Mouse (Mus musculus): ENCODE data around the gene Hspa12a. TPM values are rescaled to one million over a fixed set of nuclear protein-coding genes. Genes with fewer than 3 reads are reported as not detected.

Gene Hspa12a
- polyA plus RNA-seq, 1 experiment from 2014 or later, result 6.0 TPM

DNA sequence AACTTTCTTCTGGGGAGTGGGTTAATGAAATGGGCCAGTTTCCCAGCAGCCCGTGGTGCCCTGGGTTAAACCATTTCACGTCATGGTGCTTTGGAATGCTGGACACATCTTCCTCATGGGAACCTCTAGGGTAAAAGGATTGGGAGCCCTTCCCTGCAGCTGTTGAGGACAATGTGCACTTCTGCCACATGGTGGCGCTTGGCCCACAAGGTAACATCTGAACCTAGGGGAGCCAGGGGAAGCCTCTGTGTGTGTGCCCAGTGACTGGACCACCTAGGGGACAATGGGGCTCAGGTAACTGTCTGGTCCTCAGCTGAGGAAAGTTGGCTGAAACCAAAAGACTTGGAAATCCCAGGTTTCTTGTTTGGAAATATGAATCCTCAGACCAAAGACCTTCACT is 137.1 kb downstream of the Hspa12a start:
- WGBS, result 4% methylated on average over 3 of the region's 3 CpGs
- Histone ChIP-seq H3K4me2 (ENCODE audit: low read depth, low read length) (no peak overlapping the region), H3K4me3 (replicated peaks; ENCODE audit: low read length) (no peak overlapping the region), H3K9ac (ENCODE audit: low read length) (no peak overlapping the region), H3K27me3 (ENCODE audit: control insufficient read depth, insufficient read depth, low read length) (no peaks in the 10 kb centered on the region), H3K9me3 (replicated peaks; ENCODE audit: control insufficient read depth, low read length) (no peaks in the 10 kb centered on the region; the same call in 1 of the 2 replicates), H3K4me1 (ENCODE audit: control insufficient read depth, insufficient read depth, low read length) (no peaks in the 10 kb centered on the region), H3K27ac (ENCODE audit: low read length) (no peak overlapping the region), H3K36me3 (ENCODE audit: control insufficient read depth, insufficient read depth, low read length) (no peaks in the 10 kb centered on the region)
- peak; percentile 37; the same call in 1 of the 2 replicates for ATAC-seq (ENCODE audit: insufficient read depth, low FRiP score)

DNA sequence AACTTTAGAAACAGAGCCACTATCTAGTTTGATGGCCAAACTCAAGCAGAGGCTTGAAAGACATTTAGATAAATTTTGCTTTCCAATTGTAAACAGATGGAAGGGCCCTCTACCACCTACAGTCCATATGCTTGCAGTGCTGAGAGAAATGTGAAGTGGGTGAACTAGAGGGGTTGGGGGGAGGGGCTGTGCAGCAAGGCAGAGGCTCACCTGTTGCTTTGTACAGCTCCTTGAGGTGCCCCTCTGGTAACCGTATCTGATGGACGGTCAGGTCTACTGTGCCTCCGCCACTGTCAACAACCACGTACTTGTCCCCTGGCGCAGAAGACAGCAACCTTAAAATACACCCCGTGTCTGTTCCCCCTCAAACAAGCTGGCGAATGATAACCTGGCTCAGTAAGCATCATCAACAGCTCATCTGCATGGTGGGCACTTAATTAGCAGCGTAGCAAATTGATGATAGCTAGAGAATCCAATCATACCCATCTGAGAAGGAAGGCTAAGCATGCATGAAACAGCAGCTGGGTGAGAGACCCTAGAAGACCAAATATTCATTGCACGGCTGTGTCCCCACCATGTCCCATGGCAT is 138.2 kb downstream of the Hspa12a start:
- H3K9ac ChIP-seq (ENCODE audit: low read length), result no peak overlapping the region
- H3K4me1 ChIP-seq (ENCODE audit: control insufficient read depth, insufficient read depth, low read length), result no peaks in the 10 kb centered on the region
- no peak for ATAC-seq (ENCODE audit: insufficient read depth, low FRiP score)
- WGBS, result 88% methylated on average over 9 of the region's 9 CpGs
- no peaks in the 10 kb centered on the region; the same call in 1 of the 2 replicates for H3K9me3 ChIP-seq (replicated peaks; ENCODE audit: control insufficient read depth, low read length)
- no peak overlapping the region for H3K27ac ChIP-seq (ENCODE audit: low read length)
- no peak overlapping the region for H3K4me3 ChIP-seq (replicated peaks; ENCODE audit: low read length)
- no peaks in the 10 kb centered on the region for H3K27me3 ChIP-seq (ENCODE audit: control insufficient read depth, insufficient read depth, low read length)
- no peaks in the 10 kb centered on the region for H3K36me3 ChIP-seq (ENCODE audit: control insufficient read depth, insufficient read depth, low read length)
- H3K4me2 ChIP-seq (ENCODE audit: low read depth, low read length), result no peak overlapping the region

DNA sequence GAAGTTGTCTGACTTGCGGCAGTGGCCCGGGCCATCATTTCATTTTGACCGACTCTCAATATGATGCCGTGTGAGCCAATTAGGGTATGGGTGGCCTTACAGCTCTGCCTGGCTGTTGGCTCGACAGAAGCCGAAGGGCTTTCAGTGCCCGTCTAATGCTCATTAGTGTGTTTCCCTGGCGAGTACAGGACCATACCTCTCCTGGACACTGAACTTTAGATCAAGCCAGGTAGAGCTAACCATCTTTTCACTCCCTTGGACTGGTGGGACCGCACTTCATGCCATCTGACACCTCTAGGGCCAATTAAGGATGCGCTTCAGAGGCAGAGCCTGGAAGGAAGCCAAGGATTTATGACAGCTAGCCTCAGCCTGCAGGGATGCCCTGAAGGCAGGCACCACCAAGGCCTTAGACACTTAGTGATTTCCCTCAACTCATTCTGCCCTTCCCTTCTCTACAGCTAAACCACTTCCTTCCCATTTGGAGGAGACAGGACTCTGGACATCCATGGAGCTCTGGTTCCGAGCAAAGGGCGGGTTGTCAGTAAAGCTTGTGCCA is 148.3 kb downstream of the Hspa12a start:
- no peaks in the 10 kb centered on the region for H3K4me1 ChIP-seq (ENCODE audit: control insufficient read depth, insufficient read depth, low read length)
- H3K27me3 ChIP-seq (ENCODE audit: control insufficient read depth, insufficient read depth, low read length), result no peaks in the 10 kb centered on the region
- H3K4me2 ChIP-seq (ENCODE audit: low read depth, low read length), result no peak overlapping the region
- H3K9ac ChIP-seq (ENCODE audit: low read length), result no peak overlapping the region
- no peaks in the 10 kb centered on the region for H3K36me3 ChIP-seq (ENCODE audit: control insufficient read depth, insufficient read depth, low read length)
- H3K9me3 ChIP-seq (replicated peaks; ENCODE audit: control insufficient read depth, low read length), result no peaks in the 10 kb centered on the region
- WGBS, result 77% methylated on average over 12 of the region's 12 CpGs
- H3K4me3 ChIP-seq (replicated peaks; ENCODE audit: low read length), result no peak overlapping the region
- H3K27ac ChIP-seq (ENCODE audit: low read length), result no peak overlapping the region
- no peak for ATAC-seq (ENCODE audit: insufficient read depth, low FRiP score)

GRCm38 (mm10) chr19:58794284-58794683 is 149.2 kb downstream of the Hspa12a start, which contains the start of gene 1700019N19Rik:
Gene 1700019N19Rik (minus strand): TSS chr19:58794461.
- WGBS, result 38% methylated on average over 10 of the region's 10 CpGs
- H3K4me2 ChIP-seq (ENCODE audit: low read depth, low read length), result no peak within 1 kb of the TSS
- no peaks in the 10 kb centered on the region for H3K27me3 ChIP-seq (ENCODE audit: control insufficient read depth, insufficient read depth, low read length)
- peak; percentile 21; the same call in 1 of the 2 replicates for ATAC-seq (ENCODE audit: insufficient read depth, low FRiP score)
- H3K36me3 ChIP-seq (ENCODE audit: control insufficient read depth, insufficient read depth, low read length), result no peaks in the 10 kb centered on the region
- no peak within 1 kb of the TSS for H3K4me3 ChIP-seq (replicated peaks; ENCODE audit: low read length)
- no peak within 1 kb of the TSS for H3K27ac ChIP-seq (ENCODE audit: low read length)
- no peaks in the 10 kb centered on the region for H3K4me1 ChIP-seq (ENCODE audit: control insufficient read depth, insufficient read depth, low read length)
- no peak within 1 kb of the TSS for H3K9ac ChIP-seq (ENCODE audit: low read length)
- H3K9me3 ChIP-seq (replicated peaks; ENCODE audit: control insufficient read depth, low read length), result no peaks in the 10 kb centered on the region

GRCm38 (mm10) chr19:58789194-58789593 is 154.3 kb downstream of the Hspa12a start:
- no peaks in the 10 kb centered on the region for H3K27me3 ChIP-seq (ENCODE audit: control insufficient read depth, insufficient read depth, low read length)
- no peaks in the 10 kb centered on the region for H3K9me3 ChIP-seq (replicated peaks; ENCODE audit: control insufficient read depth, low read length)
- 72% methylated on average over 11 of the region's 11 CpGs for WGBS
- no peak overlapping the region for H3K9ac ChIP-seq (ENCODE audit: low read length)
- no peak overlapping the region for H3K4me2 ChIP-seq (ENCODE audit: low read depth, low read length)
- ATAC-seq (ENCODE audit: insufficient read depth, low FRiP score), result no peak
- no peaks in the 10 kb centered on the region for H3K4me1 ChIP-seq (ENCODE audit: control insufficient read depth, insufficient read depth, low read length)
- no peaks in the 10 kb centered on the region for H3K36me3 ChIP-seq (ENCODE audit: control insufficient read depth, insufficient read depth, low read length)
- H3K4me3 ChIP-seq (replicated peaks; ENCODE audit: low read length), result no peak overlapping the region
- H3K27ac ChIP-seq (ENCODE audit: low read length), result no peak overlapping the region

- Histone ChIP-seq H3K4me2 (ENCODE audit: low read depth, low read length) (no peak overlapping the region), H3K4me1 (ENCODE audit: control insufficient read depth, insufficient read depth, low read length) (no peaks in the 10 kb centered on the region), H3K9ac (ENCODE audit: low read length) (no peak overlapping the region), H3K9me3 (replicated peaks; ENCODE audit: control insufficient read depth, low read length) (no peaks in the 10 kb centered on the region), H3K36me3 (ENCODE audit: control insufficient read depth, insufficient read depth, low read length) (no peaks in the 10 kb centered on the region), H3K4me3 (replicated peaks; ENCODE audit: low read length) (no peak overlapping the region), H3K27me3 (ENCODE audit: control insufficient read depth, insufficient read depth, low read length) (no peaks in the 10 kb centered on the region), H3K27ac (ENCODE audit: low read length) (no peak overlapping the region)
- ATAC-seq (ENCODE audit: insufficient read depth, low FRiP score), result no peak
- 49% methylated on average over 7 of the region's 7 CpGs for WGBS
Observed at GRCm38 (mm10) chr19:58783938-58784337, 159.5 kb downstream of the Hspa12a start.

DNA sequence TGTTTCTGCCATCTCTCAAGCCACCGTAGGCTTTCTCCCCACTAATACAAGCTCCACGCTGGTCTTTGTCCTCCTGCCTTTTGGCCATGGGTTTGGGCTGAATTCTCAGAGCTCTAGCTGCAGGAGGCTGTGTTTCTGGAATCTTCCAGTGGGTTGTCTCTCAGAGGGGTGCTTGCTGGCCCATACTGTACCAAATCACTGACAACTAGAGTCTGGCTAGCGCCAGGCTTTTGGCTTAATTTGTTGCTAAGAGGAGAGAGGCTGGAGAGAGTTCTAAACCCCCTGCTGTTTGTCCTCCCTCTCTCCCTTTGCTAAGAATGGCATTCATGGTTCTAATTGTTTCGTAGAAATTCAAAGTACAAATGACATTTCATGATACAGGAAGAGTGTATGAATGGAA is 161.9 kb downstream of the Hspa12a start:
- Histone ChIP-seq H3K4me2 (ENCODE audit: low read depth, low read length) (no peak overlapping the region), H3K27ac (ENCODE audit: low read length) (no peak overlapping the region), H3K9me3 (replicated peaks; ENCODE audit: control insufficient read depth, low read length) (no peaks in the 10 kb centered on the region), H3K27me3 (ENCODE audit: control insufficient read depth, insufficient read depth, low read length) (no peaks in the 10 kb centered on the region), H3K9ac (ENCODE audit: low read length) (no peak overlapping the region), H3K36me3 (ENCODE audit: control insufficient read depth, insufficient read depth, low read length) (no peaks in the 10 kb centered on the region), H3K4me3 (replicated peaks; ENCODE audit: low read length) (no peak overlapping the region), H3K4me1 (ENCODE audit: control insufficient read depth, insufficient read depth, low read length) (no peaks in the 10 kb centered on the region)
- WGBS, result 74% methylated on average over 4 of the region's 4 CpGs
- no peak for ATAC-seq (ENCODE audit: insufficient read depth, low FRiP score)

DNA sequence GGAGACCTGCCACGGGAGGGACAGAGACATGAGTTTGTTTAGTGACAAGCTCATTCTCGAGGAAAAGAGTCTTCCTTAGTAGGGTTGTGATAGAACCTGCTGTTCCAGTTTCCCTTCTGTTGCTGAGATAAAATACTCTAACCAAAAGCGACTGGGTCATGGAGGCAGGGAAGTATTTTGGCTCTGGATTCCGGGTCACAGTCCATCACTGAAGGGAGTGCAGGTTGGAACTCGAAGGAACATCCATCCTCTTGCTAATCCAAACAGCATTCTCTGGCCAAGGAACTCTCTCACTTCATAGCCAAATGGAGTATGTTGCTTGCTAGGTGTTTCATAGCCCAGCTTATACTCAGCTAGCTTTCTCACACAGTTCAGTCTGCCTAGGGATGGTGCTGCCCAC is 167.0 kb downstream of the Hspa12a start:
- no peak overlapping the region for H3K4me2 ChIP-seq (ENCODE audit: low read depth, low read length)
- H3K9me3 ChIP-seq (replicated peaks; ENCODE audit: control insufficient read depth, low read length), result no peaks in the 10 kb centered on the region
- ATAC-seq (ENCODE audit: insufficient read depth, low FRiP score), result no peak
- no peak overlapping the region for H3K27ac ChIP-seq (ENCODE audit: low read length)
- H3K27me3 ChIP-seq (ENCODE audit: control insufficient read depth, insufficient read depth, low read length), result no peaks in the 10 kb centered on the region
- no peaks in the 10 kb centered on the region for H3K4me1 ChIP-seq (ENCODE audit: control insufficient read depth, insufficient read depth, low read length)
- no peak overlapping the region for H3K9ac ChIP-seq (ENCODE audit: low read length)
- whole genome bisulfite sequencing, result 55% methylated on average over 5 of the region's 5 CpGs
- H3K4me3 ChIP-seq (replicated peaks; ENCODE audit: low read length), result no peak overlapping the region
- H3K36me3 ChIP-seq (ENCODE audit: control insufficient read depth, insufficient read depth, low read length), result no peaks in the 10 kb centered on the region

DNA sequence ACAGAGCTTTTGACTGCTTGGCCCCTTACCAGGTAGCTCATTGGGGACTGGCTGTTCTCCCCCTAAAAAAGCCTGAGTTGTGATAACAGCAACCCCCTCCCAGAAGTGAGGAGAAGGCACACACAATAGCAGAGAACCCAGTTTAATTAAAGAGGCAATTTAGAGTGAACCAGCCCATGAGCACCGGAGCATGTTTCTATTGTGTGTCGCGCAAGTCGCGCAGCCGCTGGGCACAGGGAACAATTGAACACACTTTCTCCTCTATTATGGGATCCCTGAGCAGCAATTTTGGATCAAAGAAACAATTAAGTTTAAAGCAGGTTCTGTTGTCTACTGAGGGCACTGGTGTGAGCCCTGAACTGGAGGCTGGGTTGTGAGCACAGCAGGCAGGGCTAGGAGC is 176.1 kb downstream of the Hspa12a start:
- Histone ChIP-seq H3K9ac (ENCODE audit: low read length) (no peak overlapping the region), H3K27ac (ENCODE audit: low read length) (no peak overlapping the region), H3K27me3 (ENCODE audit: control insufficient read depth, insufficient read depth, low read length) (no peaks in the 10 kb centered on the region), H3K4me1 (ENCODE audit: control insufficient read depth, insufficient read depth, low read length) (no peaks in the 10 kb centered on the region), H3K4me2 (ENCODE audit: low read depth, low read length) (no peak overlapping the region), H3K36me3 (ENCODE audit: control insufficient read depth, insufficient read depth, low read length) (no peaks in the 10 kb centered on the region), H3K9me3 (replicated peaks; ENCODE audit: control insufficient read depth, low read length) (no peaks in the 10 kb centered on the region), H3K4me3 (replicated peaks; ENCODE audit: low read length) (no peak overlapping the region)
- no peak for ATAC-seq (ENCODE audit: insufficient read depth, low FRiP score)
- 89% methylated on average over 6 of the region's 6 CpGs for WGBS
